Mouse (Mus musculus) heart, adult 2 months (tissue): Measurements from ENCODE around the gene Cdc20b. TPM values are rescaled to one million over a fixed set of nuclear protein-coding genes. Genes with fewer than 3 reads are reported as not detected.

Source experiments
- DNase-seq, 2 experiments: peaks; one replicate each; pipeline ENCODE4 v3.0.0; 2021
- H3K27ac ChIP-seq: fragments of 200-600 bp; 2 replicates; pipeline ENCODE4 v1.8.1; 2022
- H3K27me3 ChIP-seq: fragments of 200-500 bp; 2 replicates; pipeline ENCODE4 v1.6.1; 2012; ENCODE audit warnings: mild to moderate bottlenecking, low read length, inconsistent platforms, mixed read lengths; ENCODE audit not compliant: control insufficient read depth, insufficient read depth
- H3K36me3 ChIP-seq: fragments of 200-500 bp; 2 replicates; pipeline ENCODE4 v1.6.1; 2012; ENCODE audit warnings: low read length, inconsistent platforms; ENCODE audit not compliant: control insufficient read depth, insufficient read depth
- H3K4me1 ChIP-seq: fragments of 200-500 bp; 2 replicates; pipeline ENCODE4 v1.6.1; 2011; ENCODE audit warnings: low read length; ENCODE audit not compliant: control insufficient read depth, insufficient read depth
- H3K4me3 ChIP-seq: fragments of 200-600 bp; 2 replicates; pipeline ENCODE4 v1.8.1; 2022
- H3K79me2 ChIP-seq: fragments of 200-500 bp; replicated peaks from 2 replicates; pipeline ENCODE4 v1.6.1; 2012; ENCODE audit warnings: mild to moderate bottlenecking, inconsistent platforms, low read length, moderate library complexity, mixed read lengths; ENCODE audit not compliant: control insufficient read depth, insufficient read depth
- H3K9ac ChIP-seq: fragments of 200-500 bp; 2 replicates; pipeline ENCODE4 v1.6.1; 2012; ENCODE audit warnings: low read depth, mild to moderate bottlenecking, control low read depth, inconsistent platforms, low read length, mixed read lengths
- CTCF ChIP-seq: fragments of 200-600 bp; IDR thresholded peaks from 2 replicates; pipeline ENCODE4 v1.8.1; 2022; ENCODE audit warnings: antibody characterized with exemption, mild to moderate bottlenecking, moderate library complexity
- EP300 ChIP-seq: fragments of 200-500 bp; IDR thresholded peaks from 2 replicates; pipeline ENCODE4 v1.6.1; 2011; ENCODE audit warnings: low read depth, low read length, control low read depth; ENCODE audit not compliant: insufficient read depth
- POLR2A ChIP-seq: fragments of 200-500 bp; IDR thresholded peaks from 2 replicates; pipeline ENCODE4 v1.6.1; 2011; ENCODE audit warnings: mild to moderate bottlenecking, low read depth, low read length, control low read depth; ENCODE audit not compliant: insufficient read depth
- WGBS: fragments of 180-500 bp; shearing (Covaris S2); methylation state at CpG from one replicate; pipeline ENCODE4 v1.1.7; 2018; 5-methylcytosine and 5-hydroxymethylcytosine counted together
- intact Hi-C: fragments of 180-260 bp; cut with DNase I; formaldehyde crosslinking; loops from one replicate; pipeline ENCODE4 v1.15.1; 2025
- polyA plus RNA-seq: library from polyadenylated mRNA; depleted of rRNA; stranded (reverse); fragments of >200 nt; gene quantifications from 2 replicates; pipeline ENCODE4 v1.2.3, GENCODE M21; 2012
- total RNA-seq, 2 experiments: library from RNA; stranded (reverse); gene quantifications; 2 replicates each; pipeline ENCODE4 v1.2.3; 2021

Gene Cdc20b
- total and polyA plus RNA-seq, 3 experiments: 0.14 TPM; not detected in 2

DNA sequence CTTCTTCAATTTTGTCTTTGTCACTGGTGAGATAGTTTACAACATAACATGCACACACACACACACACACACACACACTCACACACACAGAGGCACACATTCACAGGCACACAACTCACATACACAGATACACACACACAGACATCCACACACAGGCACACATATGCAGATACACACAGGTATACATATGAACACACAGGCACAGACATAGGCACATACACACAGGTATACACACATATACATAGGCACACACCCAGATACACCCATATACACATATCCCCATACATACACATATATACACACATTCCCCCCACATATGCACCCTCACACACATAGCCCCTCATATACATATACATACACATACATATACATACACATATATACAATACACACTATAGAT, 12.1 kb downstream of the Cdc20b start:
- H3K9ac ChIP-seq: no peak overlapping the region
- no peak for TF ChIP-seq POLR2A
- TF ChIP-seq EP300: no peak
- no peak for TF ChIP-seq CTCF
- H3K36me3 ChIP-seq: no peaks in the 10 kb centered on the region; the same call in 1 of the 2 replicates
- H3K27me3 ChIP-seq: no peaks in the 10 kb centered on the region
- intact Hi-C loops: loop anchor here (5.0 to 10.0 kb wide), 3 partner anchors 90 to 568 kb away; partner anchors contain the start of gene Snx18
- no peak overlapping the region for H3K4me3 ChIP-seq
- DNase-seq: no peak
- no peaks in the 10 kb centered on the region for H3K79me2 ChIP-seq
- no peaks in the 10 kb centered on the region; the same call in none of the 2 replicates for H3K4me1 ChIP-seq
- H3K27ac ChIP-seq: no peak overlapping the region

DNA sequence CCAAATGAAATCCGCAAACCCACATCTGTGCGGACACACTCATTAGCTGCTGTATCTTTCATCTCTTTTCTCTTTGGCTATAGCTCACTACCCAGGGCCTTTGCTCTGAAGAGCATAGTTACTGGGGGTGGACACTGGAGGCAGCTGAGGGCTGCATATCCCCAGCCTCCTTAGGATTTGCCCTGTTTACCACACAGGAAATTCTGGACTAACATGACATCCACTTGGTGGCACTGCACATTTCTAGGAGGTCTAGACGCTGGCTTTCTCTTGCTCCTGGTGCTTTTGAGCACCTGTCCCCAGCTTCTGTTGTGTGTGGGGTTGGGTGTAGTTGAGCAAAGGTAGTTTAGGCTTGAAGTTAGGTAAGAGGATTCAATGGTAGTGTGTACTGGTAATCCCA, 12.7 kb downstream of the Cdc20b start:
- Histone ChIP-seq H3K4me3 (no peak overlapping the region), H3K4me1 (no peaks in the 10 kb centered on the region; the same call in none of the 2 replicates), H3K36me3 (no peaks in the 10 kb centered on the region; the same call in 1 of the 2 replicates), H3K9ac (no peak overlapping the region), H3K27ac (no peak overlapping the region), H3K79me2 (no peaks in the 10 kb centered on the region), H3K27me3 (no peaks in the 10 kb centered on the region)
- intact Hi-C loops: loop anchor here (5.0 to 10.0 kb wide), 3 partner anchors 90 to 567 kb away; partner anchors contain the start of gene Snx18
- DNase-seq: no peak
- TF ChIP-seq CTCF: no peak
- no peak for TF ChIP-seq EP300
- 72% methylated on average over 3 of the region's 3 CpGs for WGBS

DNA sequence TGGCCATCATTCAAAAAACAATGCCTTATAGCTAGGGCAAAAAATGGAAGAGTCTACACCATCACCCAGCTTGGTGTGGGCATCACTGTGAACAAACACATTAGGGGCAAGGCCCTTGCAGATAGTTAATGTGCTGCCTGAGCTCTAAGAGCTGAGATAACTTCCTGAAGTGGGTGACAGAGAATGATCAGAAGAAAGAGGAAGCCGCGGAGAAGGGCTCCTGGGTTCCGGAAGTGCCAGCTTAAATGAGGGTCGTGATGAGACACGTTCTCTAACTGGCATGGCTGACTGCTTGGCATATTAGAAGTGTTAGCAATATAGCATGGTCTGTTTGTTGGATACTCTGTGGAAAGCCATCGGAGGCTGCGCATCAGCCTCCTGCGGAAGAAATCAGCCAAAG, 19.3 kb downstream of the Cdc20b start:
- H3K79me2 ChIP-seq: no peaks in the 10 kb centered on the region
- TF ChIP-seq CTCF: no peak
- no peak overlapping the region for H3K9ac ChIP-seq
- WGBS: 82% methylated on average over 8 of the region's 8 CpGs
- no peaks in the 10 kb centered on the region for H3K27me3 ChIP-seq
- H3K27ac ChIP-seq: no peak overlapping the region
- intact Hi-C loops: no loop called here
- no peak overlapping the region for H3K4me3 ChIP-seq
- no peaks in the 10 kb centered on the region for H3K4me1 ChIP-seq
- H3K36me3 ChIP-seq: no peaks in the 10 kb centered on the region
- no peak for DNase-seq

GRCm38 (mm10) chr13:113055826-113056225, 20.9 kb downstream of the Cdc20b start:
- H3K4me3 ChIP-seq: no peak overlapping the region
- no peak overlapping the region for H3K27ac ChIP-seq
- H3K9ac ChIP-seq: no peak overlapping the region
- 27% methylated on average over 8 of the region's 8 CpGs for WGBS
- H3K79me2 ChIP-seq: no peaks in the 10 kb centered on the region
- H3K36me3 ChIP-seq: no peaks in the 10 kb centered on the region
- H3K4me1 ChIP-seq: no peaks in the 10 kb centered on the region
- H3K27me3 ChIP-seq: no peaks in the 10 kb centered on the region
- TF ChIP-seq POLR2A (no peak), CTCF (peak; percentile 64)
- no peak for DNase-seq
- intact Hi-C loops: no loop called here

DNA sequence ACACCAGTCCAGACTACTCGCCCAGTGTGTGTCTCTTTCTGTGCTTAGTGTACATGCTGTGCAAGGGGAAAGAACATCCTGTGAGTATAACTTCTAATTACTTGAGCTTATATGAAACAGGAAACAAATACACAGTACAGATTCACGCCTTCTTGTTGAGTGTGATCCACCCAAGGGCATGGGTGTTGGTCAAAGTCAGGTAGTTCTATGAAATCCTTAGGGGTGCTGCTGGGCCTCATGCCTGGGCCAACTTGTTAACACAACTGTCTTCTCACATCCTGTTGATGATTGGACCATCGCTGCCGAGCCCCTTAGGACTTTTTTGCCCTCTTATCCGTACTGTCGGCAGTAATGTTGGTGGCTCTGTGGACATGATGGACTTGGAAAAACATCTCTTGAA, 26.8 kb downstream of the Cdc20b start:
- H3K79me2 ChIP-seq: no peaks in the 10 kb centered on the region
- no peaks in the 10 kb centered on the region for H3K4me1 ChIP-seq
- H3K27me3 ChIP-seq: no peaks in the 10 kb centered on the region
- no peak overlapping the region for H3K4me3 ChIP-seq
- intact Hi-C loops: no loop called here
- TF ChIP-seq EP300 (no peak), POLR2A (no peak), CTCF (no peak)
- no peaks in the 10 kb centered on the region for H3K36me3 ChIP-seq
- no peak for DNase-seq
- no peak overlapping the region for H3K9ac ChIP-seq
- no peak overlapping the region for H3K27ac ChIP-seq
- 80% methylated on average over 6 of the region's 6 CpGs for WGBS

DNA sequence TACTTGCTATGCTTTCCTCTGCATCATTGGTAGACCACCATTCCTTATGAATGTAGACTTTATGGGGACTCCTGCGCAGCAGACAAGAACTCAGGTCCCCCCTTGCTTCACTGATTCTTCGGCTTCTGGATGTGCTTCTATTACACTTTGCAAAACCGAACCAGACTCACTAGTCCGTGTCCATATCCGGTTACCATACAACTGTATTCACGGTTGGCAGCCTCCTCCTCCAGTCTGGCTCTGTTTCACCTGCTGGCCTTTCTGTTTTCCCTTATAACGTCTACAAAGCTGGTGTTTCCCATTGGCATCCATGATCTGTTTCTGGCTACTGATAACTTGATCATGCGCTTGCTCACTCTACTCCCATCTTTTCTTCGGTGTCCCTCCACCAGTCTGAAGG, 29.6 kb downstream of the Cdc20b start:
- Histone ChIP-seq H3K4me3 (no peak overlapping the region), H3K27ac (no peak overlapping the region), H3K4me1 (no peaks in the 10 kb centered on the region), H3K36me3 (no peaks in the 10 kb centered on the region), H3K27me3 (no peaks in the 10 kb centered on the region), H3K79me2 (no peaks in the 10 kb centered on the region), H3K9ac (no peak overlapping the region)
- TF ChIP-seq EP300 (no peak), POLR2A (no peak), CTCF (no peak)
- intact Hi-C loops: no loop called here
- 87% methylated on average over 9 of the region's 9 CpGs for WGBS
- no peak for DNase-seq

DNA sequence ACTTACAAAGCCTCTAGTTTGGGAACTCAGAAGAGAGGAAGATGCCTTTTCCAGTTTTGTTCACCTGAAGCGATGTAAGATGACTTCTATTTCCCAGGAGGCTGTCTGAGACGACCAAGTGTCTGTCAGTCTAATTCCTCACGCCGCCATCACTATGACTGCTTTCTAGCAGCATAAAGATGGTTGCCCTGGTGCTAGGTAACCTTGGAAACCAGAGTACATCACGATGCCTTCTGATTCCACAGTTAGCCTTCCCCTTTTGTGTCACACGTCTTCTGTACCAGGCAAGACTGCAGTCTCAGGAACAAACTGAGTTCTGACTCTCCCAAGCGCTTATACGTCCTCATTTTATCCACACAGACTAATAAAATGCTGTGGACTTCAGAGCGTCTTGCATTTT, 44.1 kb downstream of the Cdc20b start:
- WGBS: 84% methylated on average over 9 of the region's 9 CpGs

More for the DNA sequence above, 44.1 kb downstream of the Cdc20b start:
- Histone ChIP-seq H3K27ac (no peak overlapping the region), H3K4me3 (no peak overlapping the region), H3K4me1 (no peaks in the 10 kb centered on the region), H3K79me2 (no peaks in the 10 kb centered on the region), H3K9ac (no peak overlapping the region), H3K27me3 (no peaks in the 10 kb centered on the region), H3K36me3 (no peaks in the 10 kb centered on the region)
- TF ChIP-seq POLR2A: no peak
- no peak for TF ChIP-seq EP300
- TF ChIP-seq CTCF: no peak
- intact Hi-C loops: no loop called here
- DNase-seq: no peak
